Mouse (Mus musculus): ENCODE data around the gene Mbnl1. TPM values are rescaled to one million over a fixed set of nuclear protein-coding genes. Genes with fewer than 3 reads are reported as not detected.

Mbnl1 gene
- polyA plus RNA-seq, 1 experiment from 2014 or later = 101 TPM

DNA sequence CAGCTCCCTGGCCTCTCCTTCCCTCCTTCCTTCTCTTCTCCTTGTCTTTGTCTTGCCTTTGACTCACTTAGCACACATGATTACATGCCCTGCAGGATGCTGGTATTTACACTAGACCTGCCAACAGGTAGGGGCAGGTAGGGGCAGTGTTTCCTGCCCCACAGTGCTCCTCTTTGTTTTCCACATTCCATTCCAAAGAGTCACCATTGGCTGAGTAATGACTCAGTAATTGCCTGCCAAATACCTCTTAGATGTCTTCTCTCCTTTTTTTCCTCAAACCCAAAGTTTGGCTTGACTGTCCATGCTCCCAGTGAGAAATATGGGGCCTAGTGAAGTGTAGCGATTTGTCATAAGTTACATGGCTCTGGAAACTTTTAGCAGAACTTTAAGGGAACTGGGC is 145.0 kb downstream of the Mbnl1 start:
- no peak overlapping the region for H3K9ac ChIP-seq
- H3K27ac ChIP-seq = no peak overlapping the region
- H3K27me3 ChIP-seq = no peaks in the 10 kb centered on the region
- H3K9me3 ChIP-seq = no peaks in the 10 kb centered on the region
- H3K36me3 ChIP-seq = peaks cover 29% of the 10 kb centered on the region
- WGBS = 65% methylated on average over 1 of the region's 1 CpGs
- ATAC-seq (ENCODE audit: insufficient number of reproducible peaks, insufficient read depth, low FRiP score, low TSS enrichment, low read depth) = peak; percentile 56; the same call in 1 of the 2 replicates
- no peak overlapping the region for H3K4me2 ChIP-seq
- H3K4me1 ChIP-seq = no peaks in the 10 kb centered on the region
- H3K4me3 ChIP-seq = no peak overlapping the region

DNA sequence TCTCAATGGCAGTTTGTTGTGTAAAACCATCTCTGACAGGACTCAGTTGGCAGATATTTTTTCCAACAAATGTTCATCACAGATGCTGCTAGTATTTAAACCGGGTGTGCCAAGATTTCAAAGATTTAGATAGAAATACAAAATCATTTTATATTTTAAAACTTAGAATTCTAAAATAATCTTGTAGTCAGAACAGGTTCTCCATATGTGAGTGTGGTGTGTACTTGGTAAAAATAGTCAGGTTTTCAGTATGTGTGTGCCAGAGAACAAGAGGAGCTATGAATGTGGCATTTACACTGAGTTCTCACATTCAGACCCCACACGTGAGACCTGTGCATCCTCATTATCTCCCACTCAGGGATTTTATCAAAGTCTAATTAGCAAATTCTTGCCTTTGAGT is 147.6 kb downstream of the Mbnl1 start:
- Histone ChIP-seq H3K9me3 (no peaks in the 10 kb centered on the region), H3K27me3 (no peaks in the 10 kb centered on the region), H3K4me3 (no peak overlapping the region), H3K9ac (no peak overlapping the region), H3K4me1 (no peaks in the 10 kb centered on the region), H3K27ac (no peak overlapping the region), H3K36me3 (peaks cover 19% of the 10 kb centered on the region), H3K4me2 (no peak overlapping the region)
- no peak for ATAC-seq (ENCODE audit: insufficient number of reproducible peaks, insufficient read depth, low FRiP score, low TSS enrichment, low read depth)
- 77% methylated on average over 2 of the region's 2 CpGs for WGBS

DNA sequence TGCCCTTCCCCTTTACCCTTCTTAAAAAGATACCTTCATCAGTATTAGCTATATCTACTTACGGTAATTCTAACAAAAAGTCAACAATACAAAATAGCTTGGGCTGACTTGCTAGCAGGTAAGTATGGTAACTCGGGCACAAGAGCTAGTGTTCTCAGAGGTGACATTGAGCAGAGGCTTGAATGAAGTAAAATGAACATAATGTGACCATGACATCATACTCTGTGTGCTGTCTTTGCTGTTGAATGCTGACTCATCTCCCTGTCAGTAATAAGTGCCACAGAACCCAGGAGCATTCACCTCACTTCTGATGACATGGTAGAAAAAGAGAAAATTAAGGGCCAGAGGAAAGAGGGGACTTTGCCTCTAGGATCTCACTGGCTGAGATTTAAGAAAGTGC is 158.6 kb downstream of the Mbnl1 start:
- Histone ChIP-seq H3K27me3 (no peaks in the 10 kb centered on the region), H3K4me2 (no peak overlapping the region), H3K36me3 (peaks cover 17% of the 10 kb centered on the region), H3K4me1 (no peaks in the 10 kb centered on the region), H3K27ac (no peak overlapping the region), H3K4me3 (no peak overlapping the region), H3K9me3 (no peaks in the 10 kb centered on the region), H3K9ac (no peak overlapping the region)
- WGBS = 94% methylated on average over 2 of the region's 2 CpGs
- ATAC-seq (ENCODE audit: insufficient number of reproducible peaks, insufficient read depth, low FRiP score, low TSS enrichment, low read depth) = no peak

DNA sequence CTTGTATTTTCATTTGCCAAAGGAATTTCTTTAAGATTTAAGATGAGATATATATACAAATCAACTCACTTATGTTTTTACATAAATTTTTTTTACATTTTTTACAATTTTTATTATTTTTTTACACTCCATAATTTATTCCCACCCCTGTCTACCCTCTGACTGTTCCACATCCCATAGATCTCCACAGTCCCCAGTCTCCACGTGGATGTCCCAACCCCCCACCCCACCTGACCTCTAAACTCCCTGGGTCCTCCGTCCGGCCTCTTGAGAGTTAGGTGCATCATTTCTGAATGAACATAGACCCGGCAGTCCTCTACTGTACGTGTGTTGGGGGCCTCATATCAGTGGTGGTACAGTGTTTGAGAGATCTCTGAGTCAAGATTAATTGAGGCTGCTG is 159.1 kb downstream of the Mbnl1 start:
- Histone ChIP-seq H3K27me3 (no peaks in the 10 kb centered on the region), H3K9me3 (no peaks in the 10 kb centered on the region), H3K27ac (no peak overlapping the region), H3K36me3 (peaks cover 11% of the 10 kb centered on the region), H3K4me1 (no peaks in the 10 kb centered on the region), H3K4me3 (no peak overlapping the region), H3K4me2 (no peak overlapping the region), H3K9ac (no peak overlapping the region)
- 87% methylated on average over 5 of the region's 5 CpGs for WGBS
- ATAC-seq (ENCODE audit: insufficient number of reproducible peaks, insufficient read depth, low FRiP score, low TSS enrichment, low read depth) = no peak

DNA sequence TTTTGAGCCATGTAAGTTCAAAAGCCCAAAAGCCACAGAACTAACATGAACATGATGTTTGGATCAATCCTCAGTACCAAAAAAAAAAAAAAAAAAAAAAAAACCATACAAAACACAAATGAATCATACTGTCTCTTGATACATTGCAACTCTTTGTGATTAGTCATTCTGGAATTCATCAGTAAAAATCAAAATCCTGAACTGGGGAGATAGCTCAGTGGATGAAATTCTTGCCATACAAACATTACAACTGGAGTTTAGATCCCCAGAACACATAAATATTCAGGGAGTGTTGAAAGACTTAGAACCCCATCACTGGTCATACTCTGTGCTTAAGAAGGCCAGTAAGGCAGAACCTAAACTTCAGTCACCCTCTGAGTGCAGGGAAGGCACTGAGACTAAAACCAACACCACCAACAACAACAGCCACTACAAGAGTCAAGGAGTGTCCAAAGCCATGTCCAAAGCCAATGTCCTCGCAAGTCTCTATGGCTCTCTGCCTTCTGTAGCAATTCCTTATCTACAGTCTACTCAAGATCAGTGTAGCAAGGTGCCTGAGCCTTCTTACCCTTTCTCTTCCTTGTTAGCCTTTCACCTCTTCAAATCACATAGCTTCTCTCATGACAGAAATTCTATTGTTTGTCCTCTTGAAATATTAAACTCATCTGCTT is 160.3 kb downstream of the Mbnl1 start:
- H3K9ac ChIP-seq = no peak overlapping the region
- H3K9me3 ChIP-seq = no peaks in the 10 kb centered on the region
- no peak overlapping the region for H3K27ac ChIP-seq
- no peaks in the 10 kb centered on the region for H3K27me3 ChIP-seq
- no peak overlapping the region for H3K4me2 ChIP-seq
- peaks cover 9% of the 10 kb centered on the region for H3K36me3 ChIP-seq
- ATAC-seq (ENCODE audit: insufficient number of reproducible peaks, insufficient read depth, low FRiP score, low TSS enrichment, low read depth) = no peak
- no peak overlapping the region for H3K4me3 ChIP-seq
- WGBS = 96% methylated on average over 1 of the region's 1 CpGs
- H3K4me1 ChIP-seq = no peaks in the 10 kb centered on the region

DNA sequence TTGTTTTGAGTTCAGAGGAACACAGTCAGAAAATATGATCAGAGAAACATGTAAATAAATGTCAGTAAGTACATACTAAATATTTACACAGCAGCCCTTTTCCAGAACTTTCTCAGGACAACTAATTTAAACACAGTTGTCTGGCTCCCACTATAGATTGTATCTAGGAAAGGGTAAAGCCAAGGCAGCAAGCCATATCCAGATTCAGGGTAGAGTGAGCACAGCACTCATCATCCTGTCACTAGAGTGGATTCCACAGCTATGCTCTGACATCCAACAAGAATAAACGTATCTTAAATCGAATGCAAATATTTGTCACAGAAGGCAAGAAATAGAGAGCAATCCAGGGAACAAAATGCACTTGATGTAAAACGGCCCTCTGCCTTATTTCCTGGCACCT is 165.9 kb downstream of the Mbnl1 start:
- H3K27ac ChIP-seq = no peak overlapping the region
- WGBS = 70% methylated on average over 3 of the region's 3 CpGs

DNA sequence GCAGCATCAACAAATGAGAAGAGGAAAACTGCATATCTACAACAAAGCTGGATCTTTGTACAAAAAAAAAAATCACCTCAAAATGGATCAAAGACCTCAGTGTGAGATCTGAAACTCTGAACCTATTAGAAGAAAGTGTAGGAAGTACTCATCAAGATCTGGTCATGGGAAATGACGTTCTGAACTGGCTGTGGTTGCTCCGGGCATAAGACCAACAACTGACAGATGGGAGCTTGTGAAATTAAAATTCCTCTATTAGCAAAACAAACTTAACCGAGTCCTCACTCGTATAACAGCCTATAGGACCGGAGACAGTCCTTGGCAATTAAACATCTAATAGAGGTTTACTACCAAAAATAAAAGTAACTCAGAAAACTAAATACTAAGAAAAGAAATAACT is 166.5 kb downstream of the Mbnl1 start:
- H3K4me2 ChIP-seq = no peak overlapping the region
- 49% methylated on average over 5 of the region's 5 CpGs for WGBS
- ATAC-seq (ENCODE audit: insufficient number of reproducible peaks, insufficient read depth, low FRiP score, low TSS enrichment, low read depth) = no peak
- H3K36me3 ChIP-seq = no peaks in the 10 kb centered on the region
- no peak overlapping the region for H3K4me3 ChIP-seq
- H3K9me3 ChIP-seq = no peaks in the 10 kb centered on the region
- H3K27me3 ChIP-seq = no peaks in the 10 kb centered on the region
- H3K4me1 ChIP-seq = peaks cover 4% of the 10 kb centered on the region; the same call in 1 of the 2 replicates
- no peak overlapping the region for H3K27ac ChIP-seq
- no peak overlapping the region for H3K9ac ChIP-seq

More for the DNA sequence above, 165.9 kb downstream of the Mbnl1 start:
- H3K4me2 ChIP-seq = no peak overlapping the region
- peaks cover 4% of the 10 kb centered on the region; the same call in 1 of the 2 replicates for H3K4me1 ChIP-seq
- no peak for ATAC-seq (ENCODE audit: insufficient number of reproducible peaks, insufficient read depth, low FRiP score, low TSS enrichment, low read depth)
- H3K36me3 ChIP-seq = no peaks in the 10 kb centered on the region
- no peaks in the 10 kb centered on the region for H3K27me3 ChIP-seq
- H3K9me3 ChIP-seq = no peaks in the 10 kb centered on the region
- H3K4me3 ChIP-seq = no peak overlapping the region
- H3K9ac ChIP-seq = no peak overlapping the region

DNA sequence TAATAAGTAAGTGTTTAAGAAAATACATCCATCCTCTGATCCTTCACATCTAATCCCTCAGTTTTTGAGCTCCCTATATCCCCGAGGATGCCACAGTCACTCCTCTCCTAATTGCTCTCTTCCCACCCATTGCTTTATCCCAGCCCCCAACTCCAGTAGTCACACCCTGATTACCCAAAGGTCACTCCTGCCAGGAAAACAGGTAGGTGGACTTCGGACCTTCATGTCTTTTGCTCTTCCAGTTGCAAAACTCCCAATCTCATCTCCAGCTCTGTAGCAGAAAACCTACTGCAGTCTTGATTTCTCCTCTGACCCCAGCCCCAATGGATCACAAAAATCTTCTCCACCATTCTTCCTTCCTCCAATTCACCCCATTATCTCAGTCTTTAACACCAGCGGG is 169.6 kb downstream of the Mbnl1 start:
- H3K27ac ChIP-seq = no peak overlapping the region
- ATAC-seq (ENCODE audit: insufficient number of reproducible peaks, insufficient read depth, low FRiP score, low TSS enrichment, low read depth) = no peak
- no peaks in the 10 kb centered on the region for H3K27me3 ChIP-seq
- H3K4me2 ChIP-seq = no peak overlapping the region
- WGBS = 76% methylated on average over 3 of the region's 3 CpGs
- H3K36me3 ChIP-seq = no peaks in the 10 kb centered on the region
- H3K4me3 ChIP-seq = no peak overlapping the region
- no peak overlapping the region for H3K9ac ChIP-seq
- H3K4me1 ChIP-seq = peaks cover 4% of the 10 kb centered on the region; the same call in 1 of the 2 replicates
- H3K9me3 ChIP-seq = no peaks in the 10 kb centered on the region

DNA sequence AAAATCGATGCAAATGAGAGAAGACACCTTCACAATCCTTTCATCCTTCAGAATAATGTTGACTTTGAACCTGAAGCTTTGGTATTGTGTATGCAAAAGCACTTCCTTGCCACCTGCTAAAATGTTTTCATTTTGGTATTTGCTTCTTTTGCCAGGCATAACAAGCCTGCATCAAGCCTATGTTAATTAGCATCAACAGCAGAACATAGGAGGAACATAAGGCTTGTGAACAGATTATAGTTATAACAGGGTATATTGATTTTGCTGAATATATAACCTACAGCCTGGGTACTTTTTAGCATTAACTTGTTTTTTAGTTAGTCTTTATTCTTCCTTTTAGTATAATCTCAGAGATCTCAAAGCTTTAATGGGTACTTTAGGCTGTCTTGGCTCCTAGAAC is 172.9 kb downstream of the Mbnl1 start:
- no peak overlapping the region for H3K4me2 ChIP-seq
- 88% methylated on average over 1 of the region's 1 CpGs for WGBS
- no peak overlapping the region for H3K27ac ChIP-seq
- no peaks in the 10 kb centered on the region for H3K36me3 ChIP-seq
- H3K4me1 ChIP-seq = no peaks in the 10 kb centered on the region
- no peak overlapping the region for H3K4me3 ChIP-seq
- ATAC-seq (ENCODE audit: insufficient number of reproducible peaks, insufficient read depth, low FRiP score, low TSS enrichment, low read depth) = no peak
- H3K9me3 ChIP-seq = no peaks in the 10 kb centered on the region
- no peaks in the 10 kb centered on the region for H3K27me3 ChIP-seq
- H3K9ac ChIP-seq = no peak overlapping the region

DNA sequence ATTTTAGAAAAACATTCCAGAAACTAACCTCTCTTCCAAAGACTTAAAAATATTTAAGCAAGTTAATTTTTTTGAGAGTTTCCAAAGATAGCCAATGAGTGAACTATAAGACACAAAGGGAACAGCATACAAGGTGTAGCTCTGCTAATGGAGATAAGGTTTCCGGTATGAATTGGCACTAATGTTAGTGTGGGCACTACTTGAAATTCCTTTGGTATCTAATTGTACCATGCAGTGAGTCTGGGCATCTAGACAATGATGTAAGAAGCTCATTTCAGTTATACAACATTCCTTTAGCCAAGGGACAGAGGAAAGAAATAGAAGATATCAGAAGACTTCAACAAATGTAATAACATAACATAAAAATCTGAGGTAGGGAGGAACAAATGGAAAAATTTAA is 175.7 kb downstream of the Mbnl1 start:
- H3K4me3 ChIP-seq = no peak overlapping the region
- no peak overlapping the region for H3K4me2 ChIP-seq
- H3K27ac ChIP-seq = no peak overlapping the region
- no peaks in the 10 kb centered on the region for H3K4me1 ChIP-seq
- ATAC-seq (ENCODE audit: insufficient number of reproducible peaks, insufficient read depth, low FRiP score, low TSS enrichment, low read depth) = no peak
- WGBS = 90% methylated on average over 1 of the region's 1 CpGs
- no peak overlapping the region for H3K9ac ChIP-seq
- H3K36me3 ChIP-seq = no peaks in the 10 kb centered on the region
- H3K9me3 ChIP-seq = no peaks in the 10 kb centered on the region
- H3K27me3 ChIP-seq = no peaks in the 10 kb centered on the region

DNA sequence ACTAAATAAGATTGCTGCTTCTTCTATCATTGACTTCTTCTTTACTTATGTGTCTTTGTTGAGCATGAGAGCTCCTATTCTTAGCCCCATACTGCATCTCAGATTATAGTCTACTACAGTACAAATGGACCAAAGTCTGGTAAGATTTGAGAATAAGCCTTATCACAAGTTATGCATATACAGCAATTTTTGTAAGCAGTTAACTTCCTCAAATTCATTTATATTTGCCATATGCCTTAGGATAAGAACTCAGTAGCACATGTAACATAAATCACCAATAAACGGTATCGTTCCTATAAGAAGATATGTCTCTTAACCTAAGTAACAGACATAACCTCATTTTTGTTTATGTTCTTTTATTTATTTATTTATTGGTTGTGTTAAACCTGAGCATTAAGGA is 188.1 kb downstream of the Mbnl1 start:
- Histone ChIP-seq H3K27me3 (no peaks in the 10 kb centered on the region), H3K27ac (no peak overlapping the region), H3K9me3 (no peaks in the 10 kb centered on the region), H3K9ac (no peak overlapping the region), H3K36me3 (no peaks in the 10 kb centered on the region), H3K4me2 (no peak overlapping the region), H3K4me3 (no peak overlapping the region), H3K4me1 (no peaks in the 10 kb centered on the region)
- WGBS = 93% methylated on average over 2 of the region's 2 CpGs
- no peak for ATAC-seq (ENCODE audit: insufficient number of reproducible peaks, insufficient read depth, low FRiP score, low TSS enrichment, low read depth)

Data from embryonic facial prominence, embryonic 13.5 days (tissue).